Mouse (Mus musculus): Measurements from ENCODE around the gene Myl6. TPM values are rescaled to one million over a fixed set of nuclear protein-coding genes. Genes with fewer than 3 reads are reported as not detected.

The Myl6 gene
- polyA plus RNA-seq, 1 experiment, result 1,405 TPM

DNA sequence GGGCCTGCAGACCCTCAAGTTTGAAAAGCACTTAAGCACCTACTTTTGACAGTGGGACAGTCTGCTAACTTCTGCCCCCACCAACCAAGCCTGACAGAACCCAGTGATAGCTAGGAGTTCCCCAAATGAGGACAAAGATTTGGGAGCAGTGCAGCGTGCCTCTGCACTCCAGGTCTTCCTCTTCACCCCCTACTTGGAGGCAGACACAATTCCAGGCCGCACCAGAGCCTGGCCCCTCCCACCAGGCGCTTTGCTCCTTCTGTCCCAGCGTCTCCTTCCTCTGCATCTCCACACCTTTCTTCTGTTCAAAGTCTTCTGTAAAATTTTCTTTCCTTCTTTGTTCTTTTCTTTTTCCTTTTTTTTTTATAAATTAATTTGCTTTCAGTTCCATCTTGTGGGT lies 4.2 kb downstream of the Myl6 start:
- DNase-seq (ENCODE audit: low read depth), result no peak

GRCm38 (mm10) chr10:128489380-128489779 lies 4.6 kb downstream of the Myl6 start:
- DNase-seq (ENCODE audit: low read depth), result no peak

DNA sequence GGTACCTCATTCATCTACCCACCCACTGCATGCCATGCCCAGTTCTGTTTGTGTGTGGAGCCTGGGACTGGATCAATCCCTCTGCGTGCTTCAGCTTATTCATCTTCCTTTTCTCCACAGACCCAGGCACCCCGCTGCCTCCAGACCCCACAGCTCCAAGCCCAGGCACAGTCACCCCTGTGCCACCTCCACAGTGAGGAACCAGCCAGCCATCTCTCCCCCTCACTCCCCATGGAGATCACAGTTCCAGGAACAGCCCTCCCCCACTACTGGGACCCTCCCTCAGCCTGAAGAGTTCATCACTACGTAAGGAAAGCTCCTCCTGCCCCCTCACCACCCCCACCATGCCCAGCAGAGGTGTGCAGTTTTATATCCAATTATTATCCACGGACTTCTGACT lies 5.2 kb downstream of the Myl6 start:
- DNase-seq (ENCODE audit: low read depth), result no peak

- no peak for DNase-seq (ENCODE audit: low read depth)
Observed at GRCm38 (mm10) chr10:128487861-128488712, 5.9 kb downstream of the Myl6 start.

DNA sequence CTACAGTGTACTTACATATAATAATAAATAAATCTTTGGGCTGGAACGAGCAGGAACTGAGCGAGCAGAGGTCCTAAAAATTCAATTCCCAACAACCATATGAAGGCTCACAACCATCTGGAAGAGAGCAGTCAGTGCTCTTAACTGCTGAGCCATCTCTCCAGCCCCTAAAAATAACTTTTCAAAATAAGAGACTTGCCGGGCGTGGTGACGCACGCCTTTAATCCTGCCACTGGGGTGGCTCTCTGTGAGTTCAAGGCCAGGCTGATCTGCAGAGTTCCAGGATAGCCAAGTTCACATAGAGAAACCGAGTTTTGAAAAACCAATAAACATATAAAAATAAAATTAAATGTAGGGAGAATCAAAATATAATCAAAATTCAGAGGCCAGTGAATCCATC lies 7.6 kb downstream of the Myl6 start:
- no peak for DNase-seq (ENCODE audit: low read depth)

- DNase-seq (ENCODE audit: low read depth), result no peak
Observed at GRCm38 (mm10) chr10:128474366-128474765, 19.6 kb downstream of the Myl6 start.

DNA sequence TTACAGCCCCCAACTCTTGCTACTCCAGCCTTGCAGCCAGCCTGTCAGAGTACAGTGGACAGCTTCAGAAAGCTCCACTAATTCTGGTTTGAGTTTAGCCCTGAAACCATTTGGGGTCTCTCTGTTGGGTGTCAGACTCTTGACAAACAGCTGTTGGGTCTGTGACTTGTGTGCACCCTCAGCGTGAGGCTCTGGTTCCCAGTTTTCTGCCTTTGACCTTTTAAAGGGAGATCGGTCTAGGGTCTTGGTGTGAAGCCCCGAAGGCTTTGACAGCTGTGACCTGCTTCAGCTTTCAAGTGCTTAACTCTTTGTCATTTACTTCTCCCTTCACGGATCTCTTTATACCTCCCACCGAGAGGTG lies 33.7 kb downstream of the Myl6 start:
- DNase-seq (ENCODE audit: low read depth), result no peak

GRCm38 (mm10) chr10:128459409-128460269 lies 34.3 kb downstream of the Myl6 start:
- no peak for DNase-seq (ENCODE audit: low read depth)

GRCm38 (mm10) chr10:128458719-128459408 lies 35.1 kb downstream of the Myl6 start, which contains the start of gene Smarcc2:
Gene Smarcc2, plus strand, starts transcription at chr10:128459248.
- no peak for DNase-seq (ENCODE audit: low read depth)

DNA sequence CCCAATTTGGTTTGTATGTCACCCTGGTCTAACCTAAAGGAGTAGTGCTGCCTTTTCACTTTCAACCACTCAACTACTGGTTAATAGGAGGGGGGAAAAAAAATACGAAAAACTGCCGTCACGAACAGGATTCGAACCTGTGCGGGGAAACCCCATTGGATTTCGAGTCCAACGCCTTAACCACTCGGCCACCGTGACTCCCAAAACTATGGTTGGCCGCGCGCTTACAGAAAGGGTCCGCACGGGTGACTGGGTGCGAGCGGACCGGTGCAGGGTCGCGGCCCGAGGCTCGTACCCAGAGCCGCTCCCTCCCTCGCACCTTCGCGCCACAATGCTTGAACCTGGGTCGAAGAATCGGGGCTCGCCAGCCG lies 35.6 kb downstream of the Myl6 start:
- no peak for DNase-seq (ENCODE audit: low read depth)

DNA sequence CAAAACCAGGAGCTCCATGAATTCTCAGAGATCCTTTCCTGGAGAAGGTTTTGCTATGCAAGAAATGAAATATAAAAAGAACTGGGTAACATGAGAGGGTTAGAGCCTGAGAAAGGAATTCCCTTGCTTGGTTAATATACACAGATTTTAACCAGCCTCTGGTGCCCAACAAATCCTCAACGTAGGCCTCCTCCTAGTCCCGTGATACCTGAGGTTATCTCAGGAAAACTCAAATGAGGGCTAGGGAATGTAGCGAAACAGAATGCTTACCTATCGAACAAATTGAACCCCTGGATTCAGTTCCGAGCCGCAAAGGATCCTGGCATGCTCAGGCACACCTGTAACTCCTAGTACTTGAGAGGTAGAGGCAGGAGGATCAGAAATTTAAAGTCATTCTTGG lies 36.3 kb downstream of the Myl6 start:
- no peak for DNase-seq (ENCODE audit: low read depth)

DNA sequence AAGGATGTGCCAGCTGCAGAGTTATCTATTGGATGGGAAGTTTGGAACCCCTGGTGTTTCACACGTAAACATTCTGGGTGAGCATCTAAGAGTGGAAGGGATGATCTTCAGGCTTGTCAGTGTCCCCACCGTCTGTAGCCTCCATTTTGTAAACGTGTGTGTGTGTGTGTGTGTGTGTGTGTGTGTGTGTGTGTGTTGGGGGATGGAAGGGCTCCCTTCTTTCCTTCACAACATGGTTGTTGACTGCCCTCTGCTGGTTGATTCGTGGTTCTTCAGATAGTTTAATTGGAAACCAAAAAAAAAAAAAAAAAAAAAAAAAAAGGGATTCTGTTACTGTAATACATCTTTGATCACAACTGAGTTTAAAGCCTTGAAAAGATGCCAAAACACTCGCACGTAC lies 38.7 kb downstream of the Myl6 start:
- no peak for DNase-seq (ENCODE audit: low read depth)

DNA sequence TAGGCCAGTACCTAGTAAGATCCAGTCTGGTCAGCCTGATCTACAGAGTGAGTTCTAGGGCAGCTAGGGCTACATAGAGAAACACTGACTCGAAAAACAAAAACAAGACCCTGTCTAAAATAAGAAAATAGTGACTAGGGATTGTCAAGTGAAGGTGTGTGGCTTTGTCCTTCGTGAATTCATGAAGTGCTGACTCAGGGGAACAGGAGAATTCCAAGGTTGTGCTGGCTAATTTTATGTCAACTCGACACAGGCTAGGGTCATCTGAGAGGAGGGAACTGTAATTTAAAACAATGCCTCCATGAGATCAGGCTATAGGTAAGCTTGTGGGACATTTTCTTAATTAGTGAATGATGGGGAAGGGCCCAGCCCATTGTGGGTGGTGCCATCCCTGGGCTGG lies 39.5 kb downstream of the Myl6 start:
- DNase-seq (ENCODE audit: low read depth), result no peak

DNA sequence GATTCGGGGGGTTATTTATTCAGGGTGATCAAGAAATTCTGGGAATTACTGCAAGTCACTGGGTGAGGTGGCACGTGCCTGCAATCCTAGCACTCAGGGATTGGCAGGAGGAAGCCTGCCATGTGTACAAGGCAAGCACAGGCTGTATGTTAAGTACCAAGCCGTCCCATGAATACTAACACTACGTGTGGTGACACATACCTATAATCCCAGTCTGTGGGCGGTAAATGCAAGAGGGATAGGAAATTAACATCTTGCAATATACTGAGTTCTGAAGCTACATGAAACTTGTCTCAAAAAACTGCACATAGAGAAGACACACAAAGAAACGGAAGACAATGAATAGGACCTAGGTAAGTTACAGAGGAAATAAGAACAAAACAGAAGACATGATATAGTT lies 42.9 kb downstream of the Myl6 start:
- DNase-seq (ENCODE audit: low read depth), result peak; percentile 92

DNA sequence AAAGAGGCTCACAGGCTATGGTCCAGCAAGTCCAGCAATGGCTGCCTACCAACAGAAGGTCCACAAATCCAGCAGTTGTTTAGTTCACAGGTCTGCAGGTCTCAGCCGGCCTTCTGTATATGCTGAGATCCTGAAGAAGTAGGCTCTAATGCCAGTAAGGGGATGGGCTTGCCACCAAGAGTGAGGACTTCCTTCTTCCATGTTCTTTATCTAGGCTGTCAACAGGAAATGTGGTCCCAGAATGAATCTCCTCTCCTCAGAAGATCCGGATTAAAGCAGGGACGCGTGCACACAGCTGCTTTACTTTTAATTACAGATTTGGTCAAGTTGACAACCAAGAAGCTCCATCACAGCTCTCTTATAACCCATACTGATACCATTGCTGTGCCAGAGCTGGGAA lies 48.5 kb downstream of the Myl6 start:
- DNase-seq (ENCODE audit: low read depth), result no peak

GRCm38 (mm10) chr10:128444354-128444753 lies 49.6 kb downstream of the Myl6 start:
- DNase-seq (ENCODE audit: low read depth), result no peak

- no peak for DNase-seq (ENCODE audit: low read depth)
Observed at GRCm38 (mm10) chr10:128442718-128443117, 51.2 kb downstream of the Myl6 start.

GRCm38 (mm10) chr10:128441324-128442119 lies 52.4 kb downstream of the Myl6 start:
- no peak for DNase-seq (ENCODE audit: low read depth)
